Mouse (Mus musculus): ENCODE measurements at regions not wholly inside any gene's neighbourhood (a gene's known extent, or its start where the extent isn't known, plus 50 kb on each side); places are given as distances from the start of the nearest gene placed in this dataset.

GRCm38 (mm10) chr9:115361191-115361590 is 51.0 kb upstream of the Stt3b start:
- DNase-seq: no peak

DNA sequence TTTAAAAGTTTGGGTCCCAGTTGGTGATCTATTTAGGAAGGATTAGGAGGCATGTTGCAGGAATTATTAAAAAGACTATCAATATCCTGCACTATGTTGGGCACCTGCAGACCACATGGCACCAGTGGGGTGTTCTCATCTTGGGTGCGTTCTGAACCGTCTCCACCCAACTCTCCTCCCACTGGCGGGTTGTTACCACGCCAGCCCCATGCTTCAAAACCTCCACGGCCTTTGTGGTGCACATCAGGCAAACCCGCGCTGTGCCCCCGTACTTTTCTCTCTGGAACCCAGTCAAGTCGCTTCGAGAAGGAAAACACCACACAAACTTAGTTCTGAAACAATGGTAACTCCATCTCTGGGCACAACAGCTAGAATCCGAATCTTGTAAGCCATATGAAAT is 51.7 kb upstream of the Stt3b start:
- DNase-seq: no peak

DNA sequence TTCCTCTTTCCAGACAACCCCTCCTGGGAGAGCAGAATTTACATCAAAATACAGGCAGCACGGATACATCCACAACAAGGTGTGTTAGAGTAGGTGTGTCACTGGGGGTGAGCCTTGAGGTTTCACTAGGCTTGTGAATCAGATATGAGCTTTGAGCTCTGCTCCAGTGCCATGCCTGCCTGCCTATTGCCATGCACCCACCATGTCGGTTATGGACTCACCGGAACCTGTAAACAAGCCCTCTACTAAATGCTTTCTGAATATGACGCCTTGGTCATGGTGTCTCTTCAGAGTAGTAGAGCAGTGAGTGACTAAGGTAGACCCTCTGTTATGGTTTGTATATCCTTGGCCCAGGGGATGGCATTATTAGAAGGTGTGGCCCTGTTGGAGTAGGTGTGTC is 52.3 kb upstream of the Stt3b start:
- DNase-seq: no peak

- DNase-seq: peak in 1 of 2 experiments; percentile 19
Observed at GRCm38 (mm10) chr9:115364919-115365861, 55.0 kb upstream of the Stt3b start.

DNA sequence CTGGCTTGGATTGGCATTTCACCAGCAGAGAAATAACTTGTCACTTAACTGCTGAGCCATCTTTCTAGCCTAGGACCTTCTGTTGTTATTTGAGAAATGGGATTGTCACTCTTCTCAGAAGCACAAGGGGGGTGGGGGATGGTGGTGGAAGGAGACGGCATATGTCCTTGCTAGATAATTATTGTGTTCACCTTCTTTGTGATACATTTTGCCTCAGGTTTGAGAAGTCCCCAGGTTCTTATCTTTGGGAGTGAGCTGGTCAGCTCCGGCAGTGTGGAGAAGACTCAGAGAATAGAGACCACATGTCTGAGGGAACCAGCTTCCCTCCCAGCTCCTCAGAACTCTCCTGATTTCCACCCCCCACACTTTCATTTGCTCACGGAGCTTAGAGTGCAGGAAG is 57.6 kb upstream of the Stt3b start:
- DNase-seq: no peak

- DNase-seq: peak; percentile 69 to 79
Observed at GRCm38 (mm10) chr9:115380276-115380675, 70.1 kb upstream of the Stt3b start.

- no peak for DNase-seq
Observed at GRCm38 (mm10) chr9:115382824-115383475, 72.7 kb upstream of the Stt3b start.

DNA sequence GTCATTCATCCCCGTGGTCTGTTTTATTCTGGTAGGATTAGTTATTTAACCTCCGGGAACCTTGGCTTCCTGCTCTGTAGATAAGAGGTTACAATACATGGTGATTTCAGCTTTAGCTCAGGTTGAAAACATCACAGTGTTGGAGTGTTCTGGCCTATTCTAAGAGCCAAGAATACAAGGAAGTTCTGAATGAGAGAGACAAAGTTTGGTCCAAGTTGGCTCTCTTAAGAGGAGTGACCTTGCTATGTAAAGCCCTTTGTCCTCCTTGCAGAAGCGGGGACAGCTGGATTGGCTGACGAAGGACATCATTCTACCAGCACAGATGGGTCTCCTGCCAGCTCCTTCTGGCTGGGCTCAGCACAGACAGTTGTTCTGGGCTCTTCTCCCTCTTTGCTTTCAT is 73.7 kb upstream of the Stt3b start:
- DNase-seq: peak; percentile 57 to 74

DNA sequence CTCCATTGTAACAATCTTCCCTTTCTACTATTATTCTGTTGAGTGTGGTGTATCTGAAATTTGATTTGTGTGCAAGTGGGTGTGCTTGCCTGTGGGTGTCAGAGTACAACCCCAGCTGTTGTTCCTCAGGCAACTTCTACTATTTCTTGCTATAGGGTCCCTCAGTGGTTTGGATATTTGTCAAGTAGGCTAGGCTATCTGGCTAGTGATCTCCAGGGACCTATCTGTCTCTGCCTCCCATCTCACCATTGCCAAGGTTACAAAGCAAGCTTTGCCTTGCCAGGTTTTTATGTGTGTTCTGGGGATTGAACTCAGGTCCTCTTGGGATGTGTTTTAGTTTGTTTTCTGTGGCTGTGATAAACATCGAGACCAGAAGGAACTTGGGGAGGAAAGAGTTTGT is 74.1 kb upstream of the Stt3b start:
- DNase-seq: no peak

DNA sequence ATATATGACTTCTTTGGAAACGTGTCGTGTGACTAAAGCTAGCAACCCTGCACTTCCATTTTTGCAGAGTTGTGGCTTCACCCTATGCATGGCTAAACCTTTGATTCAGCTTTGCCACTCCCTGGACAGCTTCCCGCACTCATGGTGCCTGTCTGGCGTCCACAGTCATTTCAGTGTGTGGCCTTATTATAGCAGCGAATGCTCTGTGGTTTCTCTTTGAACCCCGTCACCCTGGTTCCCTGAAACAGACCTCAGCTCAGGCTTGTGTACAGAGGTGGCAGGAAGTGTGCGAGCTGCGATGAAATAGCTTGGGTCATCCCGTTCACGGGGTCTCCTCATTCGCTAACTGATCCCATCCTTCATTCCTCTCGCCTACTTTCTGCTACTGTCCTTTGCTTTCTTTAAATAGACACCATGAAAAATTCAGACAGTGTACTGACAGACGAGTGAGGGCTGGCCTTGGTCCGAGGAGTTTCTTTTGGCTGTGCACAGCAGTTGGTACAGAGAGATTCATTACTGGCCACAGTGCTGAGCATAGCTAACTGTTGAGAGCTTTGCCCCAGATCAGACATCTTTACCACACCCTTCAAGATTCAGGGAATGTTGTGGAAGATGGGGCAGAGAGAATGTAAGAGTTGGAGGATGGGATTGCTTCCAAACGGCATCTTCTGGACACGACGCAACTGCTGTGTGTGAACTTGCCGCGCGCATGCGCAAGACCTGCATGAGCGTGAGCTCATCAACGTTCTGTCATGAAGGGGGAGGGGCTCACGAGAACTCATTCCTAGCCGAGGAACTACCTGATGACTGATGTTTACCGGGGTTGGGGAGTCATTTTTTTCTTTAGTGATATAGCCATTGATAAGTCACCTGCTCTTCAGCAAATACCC is 77.5 kb upstream of the Stt3b start:
- DNase-seq: peak; percentile 26 to 39

GRCm38 (mm10) chr9:115388361-115388759 is 78.1 kb upstream of the Stt3b start:
- no peak for DNase-seq

- no peak for DNase-seq
Observed at GRCm38 (mm10) chr9:115389082-115389481, 78.9 kb upstream of the Stt3b start.

DNA sequence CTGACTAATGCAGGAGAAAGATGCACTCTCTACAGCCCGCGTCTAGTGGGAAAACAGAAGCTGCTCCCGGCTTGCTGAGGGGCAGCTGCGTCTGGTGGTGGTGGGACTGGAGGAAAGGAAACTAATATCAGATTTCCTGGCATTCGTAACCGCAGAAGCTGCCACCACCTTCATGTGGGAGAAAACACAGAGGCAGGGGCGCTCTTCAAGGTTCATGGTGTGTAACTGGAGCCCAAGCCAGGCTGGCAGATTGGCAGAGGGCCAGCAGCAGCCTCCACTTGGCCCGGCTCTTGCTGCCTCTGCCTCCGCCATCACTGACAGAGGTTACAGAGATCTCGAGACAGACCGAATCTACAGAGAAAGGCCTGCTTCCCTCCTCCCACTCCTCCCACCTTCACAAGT is 80.7 kb upstream of the Stt3b start:
- peak; percentile 87 to 90 for DNase-seq

- DNase-seq: no peak
Observed at GRCm38 (mm10) chr9:115395511-115395910, 85.3 kb upstream of the Stt3b start.

GRCm38 (mm10) chr9:115400461-115400860 is 90.2 kb upstream of the Stt3b start:
- DNase-seq: no peak

DNA sequence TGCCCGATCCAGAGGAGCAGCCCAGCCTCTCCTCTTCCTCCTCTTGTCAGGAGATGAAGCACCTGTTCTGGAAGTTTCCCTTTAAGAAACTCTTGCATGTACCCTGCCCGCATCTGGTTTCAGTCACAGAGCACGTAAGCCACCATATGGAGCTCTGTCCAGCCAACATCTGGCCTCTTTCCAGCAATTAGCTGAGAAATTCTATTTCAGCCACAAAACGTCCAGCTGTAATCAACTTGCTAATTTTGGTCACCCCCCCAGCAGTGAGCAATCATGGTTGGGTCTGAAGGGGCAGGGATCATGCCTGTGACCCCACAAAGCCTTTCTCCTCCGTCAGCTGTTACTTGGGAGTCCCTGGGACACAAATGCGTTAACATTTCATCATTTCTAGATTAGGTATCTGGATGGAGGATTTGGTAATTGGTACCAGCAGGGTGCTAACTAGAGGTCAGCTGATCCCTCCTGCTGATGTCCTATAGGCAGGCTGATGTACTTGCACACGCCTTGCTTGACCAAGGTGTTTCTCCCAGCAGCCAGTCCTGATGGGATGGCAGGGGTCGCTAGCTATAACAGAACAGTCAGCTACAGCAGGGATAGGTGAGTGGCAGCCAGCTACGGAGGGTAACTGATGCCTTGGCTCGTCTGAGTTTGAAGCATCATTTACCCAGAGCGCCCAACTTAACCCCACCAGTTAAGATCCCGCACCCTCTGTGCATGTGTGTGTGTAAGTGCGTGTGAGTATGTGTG is 91.4 kb upstream of the Stt3b start:
- DNase-seq: peak; percentile 42

DNA sequence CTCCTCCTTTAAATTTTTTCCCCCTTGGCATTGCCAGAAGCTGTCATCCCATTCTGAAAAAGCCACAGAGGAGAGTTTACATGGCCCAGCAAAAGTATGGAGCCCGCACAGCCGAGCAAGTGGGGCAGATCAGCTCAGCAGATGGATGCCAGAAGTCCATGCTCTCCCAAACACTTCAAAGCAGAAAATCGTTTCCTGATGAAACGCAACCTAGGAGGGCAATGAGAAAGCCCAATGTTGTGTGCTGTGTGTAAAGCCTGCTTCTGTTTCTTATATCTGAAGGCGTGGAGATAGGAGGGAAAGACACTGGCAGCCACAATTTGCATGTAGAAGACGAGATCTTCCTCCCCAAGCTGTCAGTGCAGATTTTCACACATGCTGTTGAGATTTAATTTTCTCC is 92.4 kb upstream of the Stt3b start:
- DNase-seq: no peak

DNA sequence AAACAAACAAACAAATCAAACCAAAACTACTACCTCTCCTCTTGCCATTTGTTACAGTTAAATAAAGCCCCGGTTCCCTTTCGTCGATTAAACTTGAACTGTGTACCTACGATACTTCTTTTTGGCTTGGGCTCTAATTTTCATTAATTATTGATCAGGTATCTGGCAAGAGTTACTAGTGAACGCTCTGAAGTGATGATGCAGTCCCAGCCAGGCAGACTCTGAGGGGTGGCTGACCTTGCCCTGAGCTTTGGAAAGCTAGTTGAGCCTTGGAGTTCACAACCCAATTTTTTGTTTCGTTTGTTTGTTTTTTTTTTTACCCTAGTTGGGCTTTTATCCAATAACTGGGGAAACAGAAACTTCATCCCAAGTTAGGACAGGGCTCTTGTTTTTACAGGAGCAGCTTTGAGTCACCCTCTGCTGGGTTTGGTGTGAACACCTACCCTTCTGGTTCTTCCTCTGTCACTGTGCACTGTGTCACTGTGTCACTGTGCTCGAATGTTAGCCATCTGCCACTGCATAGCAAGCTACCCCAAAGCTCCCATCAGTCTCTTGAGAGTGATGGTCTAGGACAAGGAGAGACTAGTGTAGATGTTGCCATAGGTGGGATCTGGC is 93.2 kb upstream of the Stt3b start:
- DNase-seq: no peak

DNA sequence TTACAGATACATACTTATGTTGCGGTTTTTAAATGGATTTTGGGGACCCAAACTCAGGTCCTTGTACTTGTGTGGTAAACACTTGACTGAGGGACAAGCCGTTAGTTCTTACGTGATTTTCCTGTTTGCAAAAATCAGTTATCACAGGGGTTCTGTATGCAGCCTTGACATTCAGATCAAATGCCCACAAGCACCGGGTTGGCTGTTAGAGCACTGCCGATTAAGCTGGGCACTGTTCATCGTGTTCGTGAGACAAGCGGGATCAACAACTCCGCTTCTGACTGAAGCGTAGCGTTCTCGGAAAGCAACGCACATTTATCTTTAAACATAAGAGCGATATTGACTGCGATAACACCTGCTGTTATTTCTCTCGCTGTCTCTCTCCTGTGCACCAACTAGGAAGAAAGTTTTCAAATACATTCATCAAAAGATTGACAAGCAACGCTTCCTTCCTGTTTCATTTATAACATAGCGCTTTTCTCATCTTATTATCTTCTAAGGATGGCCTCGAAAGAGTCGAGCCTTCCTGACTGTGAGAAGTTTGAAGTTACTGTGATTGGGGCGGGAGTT is 97.8 kb upstream of the Stt3b start:
- no peak for DNase-seq

- no peak for DNase-seq
Observed at GRCm38 (mm10) chr9:115408886-115409285, 98.7 kb upstream of the Stt3b start.

DNA sequence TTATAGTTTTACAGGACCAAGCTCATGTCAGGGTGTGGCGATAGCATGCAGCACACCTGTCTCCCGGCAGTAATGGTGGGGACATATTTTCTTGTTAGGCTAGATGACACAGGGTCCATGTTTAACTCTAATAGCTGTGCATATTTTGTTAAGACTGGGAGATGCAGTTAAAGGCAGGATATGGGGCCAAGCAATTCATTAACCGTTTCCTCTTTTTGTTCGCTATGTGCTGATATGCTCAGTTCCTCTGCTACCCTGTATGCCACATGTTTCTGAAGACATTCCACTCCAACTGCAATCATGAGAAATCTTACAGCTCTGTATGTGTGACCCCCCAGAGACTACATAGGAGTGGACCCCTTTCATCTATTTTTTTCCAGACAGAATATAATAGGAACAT is 104.0 kb upstream of the Stt3b start:
- DNase-seq: no peak

GRCm38 (mm10) chr9:115422786-115423185 is 112.6 kb upstream of the Stt3b start:
- no peak for DNase-seq

Data from cerebellum, postnatal 10 days (tissue).